Mouse (Mus musculus): ENCODE results near the gene AI464131. TPM values are rescaled to one million over a fixed set of nuclear protein-coding genes. Genes with fewer than 3 reads are reported as not detected.

The AI464131 gene
- polyA plus RNA-seq, 1 experiment = 24.8 TPM

DNA sequence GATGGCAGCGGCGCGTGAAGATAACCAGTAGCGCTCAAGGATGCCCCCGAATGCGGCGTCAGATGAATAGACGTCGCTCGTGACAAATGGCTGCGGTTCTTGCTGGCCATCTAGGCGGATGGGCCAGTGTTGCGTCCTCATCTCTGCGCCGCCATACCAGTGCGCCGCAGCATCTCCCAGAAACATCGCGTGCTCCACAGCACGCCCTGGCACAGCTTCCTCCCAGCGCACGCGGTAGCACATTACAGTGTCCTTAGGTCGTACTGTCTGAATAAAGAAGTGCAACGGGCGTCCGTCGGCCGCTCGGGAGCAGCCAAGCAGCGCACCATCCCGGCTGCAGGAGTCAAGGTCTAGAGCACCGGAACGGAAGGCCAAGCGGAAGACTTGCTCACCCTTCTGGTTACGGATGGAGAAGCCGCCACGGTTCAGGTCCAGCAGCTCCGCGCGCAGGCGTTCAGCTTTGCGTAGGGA is 3.9 kb downstream of the AI464131 start:
- H3K4me1 ChIP-seq (ENCODE audit: control insufficient read depth, insufficient read depth, low read length) = no peaks in the 10 kb centered on the region
- TF ChIP-seq POLR2A (IDR thresholded peaks at IDR 0.05; ENCODE audit: extremely low read depth, insufficient read depth, low read length) (no peak), CTCF (IDR thresholded peaks at IDR 0.05; ENCODE audit: extremely low read depth, insufficient read depth, low read length) (no peak)
- no peak overlapping the region for H3K27ac ChIP-seq (ENCODE audit: insufficient read depth, low read length)
- no peak overlapping the region for H3K4me3 ChIP-seq (ENCODE audit: insufficient read depth, low read length)

DNA sequence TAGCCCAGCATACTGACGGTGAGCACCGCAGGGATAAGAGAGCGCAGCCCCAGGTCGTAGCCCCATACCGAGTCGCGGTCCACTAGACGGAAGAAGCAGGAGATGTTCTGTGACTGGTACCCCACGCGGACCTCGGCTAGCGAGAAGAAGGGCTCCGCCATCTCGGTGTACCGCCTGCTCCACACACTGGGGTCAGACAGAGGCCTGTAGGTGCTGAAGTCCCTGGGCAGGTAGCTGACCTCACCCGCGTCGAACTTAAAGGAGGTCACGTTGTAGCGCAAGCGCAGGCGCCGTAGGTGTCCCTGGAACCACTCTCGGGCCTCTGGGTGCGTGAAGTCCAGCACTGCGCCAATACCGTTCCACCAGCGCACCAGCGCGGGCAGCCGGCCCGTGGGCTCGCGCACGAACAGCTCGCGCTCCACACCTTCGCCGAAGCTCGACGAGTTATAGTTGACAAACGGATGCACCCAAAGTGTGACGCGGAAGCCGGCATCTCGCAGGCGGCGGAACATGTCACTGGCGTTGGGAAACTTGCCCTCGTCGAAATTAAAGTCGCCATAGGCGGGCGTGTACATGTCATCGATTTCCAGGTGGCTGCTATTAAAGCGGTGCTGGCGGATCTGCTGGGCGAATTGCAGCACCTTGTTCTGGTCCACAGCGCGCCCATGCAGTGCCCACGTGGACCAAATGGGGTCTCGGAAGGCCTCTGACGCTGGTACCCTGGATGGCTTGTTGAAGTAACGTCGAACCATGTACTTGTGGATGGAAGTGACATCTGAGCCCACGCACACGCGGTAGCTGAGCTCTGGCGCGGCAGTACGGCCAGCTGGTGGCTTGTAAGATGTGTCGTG is 4.7 kb downstream of the AI464131 start:
- TF ChIP-seq CTCF (IDR thresholded peaks at IDR 0.05; ENCODE audit: extremely low read depth, insufficient read depth, low read length) = no peak
- no peak for TF ChIP-seq POLR2A (IDR thresholded peaks at IDR 0.05; ENCODE audit: extremely low read depth, insufficient read depth, low read length)
- no peak overlapping the region for H3K27ac ChIP-seq (ENCODE audit: insufficient read depth, low read length)
- no peak overlapping the region for H3K4me3 ChIP-seq (ENCODE audit: insufficient read depth, low read length)
- H3K4me1 ChIP-seq (ENCODE audit: control insufficient read depth, insufficient read depth, low read length) = no peaks in the 10 kb centered on the region

DNA sequence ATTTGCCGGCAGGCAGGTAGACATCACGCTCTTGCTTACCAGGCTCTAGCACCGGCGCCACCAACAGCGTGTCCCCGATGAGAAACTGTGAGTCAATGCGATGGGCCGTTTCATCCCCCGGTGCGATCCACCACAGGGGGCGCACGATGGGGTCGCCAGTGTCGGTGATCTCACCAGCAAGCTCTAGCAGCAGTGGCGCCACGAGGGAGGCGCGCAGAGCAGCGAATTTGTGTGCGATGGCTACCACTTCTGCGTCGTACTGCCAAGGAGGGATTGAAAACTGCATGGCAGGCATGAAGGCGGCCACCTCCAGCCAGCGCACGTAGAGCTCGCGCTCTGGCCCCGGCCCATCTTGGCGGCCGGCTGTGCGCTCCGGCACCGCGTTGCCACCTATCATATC is 5.3 kb downstream of the AI464131 start:
- no peak overlapping the region for H3K27ac ChIP-seq (ENCODE audit: insufficient read depth, low read length)
- no peak overlapping the region for H3K4me3 ChIP-seq (ENCODE audit: insufficient read depth, low read length)
- no peak for TF ChIP-seq POLR2A (IDR thresholded peaks at IDR 0.05; ENCODE audit: extremely low read depth, insufficient read depth, low read length)
- 0 out of 2 replicates have a peak, but pooled peaks have one; percentile 2 for TF ChIP-seq CTCF (IDR thresholded peaks at IDR 0.05; ENCODE audit: extremely low read depth, insufficient read depth, low read length)

DNA sequence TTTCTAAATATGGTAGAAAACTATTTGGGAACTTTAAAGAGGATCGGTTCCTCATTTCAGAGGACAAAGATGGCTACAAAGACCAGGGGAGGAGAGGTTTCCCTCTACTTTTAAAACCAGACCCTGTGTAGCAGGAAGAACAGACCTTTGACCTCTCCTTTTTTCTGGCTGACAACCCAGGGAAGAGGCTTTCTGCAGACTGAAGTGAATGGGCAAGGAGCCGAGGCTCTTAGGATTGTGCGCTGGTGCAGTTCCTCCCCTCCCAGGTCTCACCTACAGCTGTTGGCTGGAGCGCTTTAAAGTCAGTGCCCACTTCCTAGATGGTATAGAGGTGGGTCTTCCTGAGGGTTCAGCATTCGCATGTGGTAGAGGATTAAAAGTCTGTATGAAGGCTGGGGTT is 5.8 kb downstream of the AI464131 start:
- Histone ChIP-seq H3K4me3 (ENCODE audit: insufficient read depth, low read length) (no peak overlapping the region), H3K4me1 (ENCODE audit: control insufficient read depth, insufficient read depth, low read length) (no peaks in the 10 kb centered on the region), H3K27ac (ENCODE audit: insufficient read depth, low read length) (no peak overlapping the region)
- TF ChIP-seq CTCF (IDR thresholded peaks at IDR 0.05; ENCODE audit: extremely low read depth, insufficient read depth, low read length) (no peak), POLR2A (IDR thresholded peaks at IDR 0.05; ENCODE audit: extremely low read depth, insufficient read depth, low read length) (no peak)

More for the DNA sequence above, 5.3 kb downstream of the AI464131 start:
- H3K4me1 ChIP-seq (ENCODE audit: control insufficient read depth, insufficient read depth, low read length) = no peaks in the 10 kb centered on the region

DNA sequence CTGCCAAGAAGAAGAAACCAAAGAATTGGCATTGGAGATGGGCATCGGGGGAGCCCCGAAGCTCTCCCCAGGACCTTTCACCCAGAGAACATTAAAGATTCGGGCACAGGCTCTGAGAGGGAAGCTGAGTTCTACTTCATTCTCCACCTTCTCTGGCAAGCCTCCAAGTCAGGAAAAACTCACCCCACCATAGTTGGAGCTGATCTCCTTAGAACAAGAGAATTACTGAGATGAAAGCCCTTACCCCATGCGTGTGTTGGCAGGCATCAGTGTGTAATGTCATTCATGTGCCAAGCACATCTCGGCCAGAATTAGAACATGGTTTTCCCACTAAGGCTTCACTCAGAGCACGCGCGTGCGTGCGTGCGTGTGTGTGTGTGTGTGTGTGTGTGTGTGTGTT is 7.0 kb downstream of the AI464131 start:
- no peak overlapping the region for H3K4me3 ChIP-seq (ENCODE audit: insufficient read depth, low read length)
- no peak for TF ChIP-seq CTCF (IDR thresholded peaks at IDR 0.05; ENCODE audit: extremely low read depth, insufficient read depth, low read length)
- no peak for TF ChIP-seq POLR2A (IDR thresholded peaks at IDR 0.05; ENCODE audit: extremely low read depth, insufficient read depth, low read length)
- no peak overlapping the region for H3K27ac ChIP-seq (ENCODE audit: insufficient read depth, low read length)
- no peaks in the 10 kb centered on the region for H3K4me1 ChIP-seq (ENCODE audit: control insufficient read depth, insufficient read depth, low read length)

DNA sequence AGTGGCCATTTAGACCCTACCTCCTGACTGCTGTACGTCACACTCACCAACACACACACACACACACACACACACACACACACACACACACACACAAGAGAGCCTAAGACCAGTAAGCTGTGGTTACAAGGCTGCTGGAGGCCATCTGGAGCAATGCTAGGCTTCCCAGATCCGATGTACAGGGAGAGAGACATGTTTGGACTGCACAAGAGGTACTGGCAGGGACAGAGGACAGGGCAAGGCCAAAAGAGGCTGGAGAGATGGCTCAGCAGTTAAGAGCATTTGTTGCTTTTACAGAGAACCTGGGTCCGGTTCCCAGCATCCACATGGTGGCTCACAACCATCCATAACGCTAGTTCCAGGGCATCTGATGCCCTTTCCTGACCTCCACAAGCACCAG is 7.8 kb downstream of the AI464131 start:
- TF ChIP-seq CTCF (IDR thresholded peaks at IDR 0.05; ENCODE audit: extremely low read depth, insufficient read depth, low read length) (no peak), POLR2A (IDR thresholded peaks at IDR 0.05; ENCODE audit: extremely low read depth, insufficient read depth, low read length) (no peak)
- H3K27ac ChIP-seq (ENCODE audit: insufficient read depth, low read length) = no peak overlapping the region

DNA sequence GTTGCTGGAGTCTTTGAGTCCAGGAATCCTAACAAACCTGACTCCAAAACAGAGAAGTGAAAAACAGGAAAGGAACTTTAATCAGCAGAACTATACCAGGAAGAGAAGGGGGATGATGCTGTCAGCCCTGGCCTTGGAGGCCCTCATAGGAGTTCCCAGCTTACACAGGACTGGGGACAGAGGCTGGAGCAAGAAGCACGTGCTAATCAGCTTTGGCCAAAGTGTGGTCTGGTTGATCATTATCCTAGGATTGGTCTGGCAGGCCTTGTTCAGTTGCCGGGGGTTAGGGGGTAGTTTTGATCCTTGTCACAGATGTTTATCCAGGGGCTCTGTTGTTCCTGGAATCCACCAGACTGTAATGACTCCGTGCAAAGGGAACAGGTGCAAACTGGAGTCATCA is 8.5 kb downstream of the AI464131 start:
- no peak overlapping the region for H3K27ac ChIP-seq (ENCODE audit: insufficient read depth, low read length)
- TF ChIP-seq CTCF (IDR thresholded peaks at IDR 0.05; ENCODE audit: extremely low read depth, insufficient read depth, low read length) (no peak), POLR2A (IDR thresholded peaks at IDR 0.05; ENCODE audit: extremely low read depth, insufficient read depth, low read length) (no peak)

More for the DNA sequence above, 7.8 kb downstream of the AI464131 start:
- no peaks in the 10 kb centered on the region for H3K4me1 ChIP-seq (ENCODE audit: control insufficient read depth, insufficient read depth, low read length)
- H3K4me3 ChIP-seq (ENCODE audit: insufficient read depth, low read length) = no peak overlapping the region

DNA sequence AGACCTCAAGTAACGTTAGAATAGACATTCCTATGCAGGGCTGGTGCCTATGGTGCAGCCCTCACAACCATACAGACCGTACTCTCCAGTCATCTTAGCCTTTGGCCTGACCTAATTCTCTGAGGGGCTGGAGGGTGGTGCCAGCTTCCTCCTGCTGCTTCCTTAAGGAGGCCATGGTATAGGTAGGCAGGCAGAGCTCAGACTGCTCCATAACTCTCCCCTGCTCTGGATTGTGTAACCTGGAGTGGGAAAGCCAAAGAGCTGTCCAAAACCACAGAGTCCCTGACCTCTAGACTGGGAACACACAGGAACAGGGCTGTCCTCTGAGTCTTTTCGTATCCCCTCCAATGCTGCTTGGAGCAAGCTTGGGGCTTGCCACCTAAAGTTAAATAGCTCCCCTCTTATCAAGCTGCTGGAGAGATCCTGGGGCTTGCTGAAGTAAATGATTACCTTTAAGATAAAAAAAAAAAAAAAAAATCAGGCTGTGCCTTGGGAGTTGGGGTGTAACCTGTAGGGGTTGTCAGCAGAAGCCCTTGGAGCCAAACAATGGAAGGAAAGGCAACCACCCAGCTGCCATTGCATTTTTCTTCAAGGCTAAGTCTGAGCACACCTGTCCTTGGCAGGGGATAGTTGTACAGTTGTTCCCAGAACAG is 9.3 kb downstream of the AI464131 start:
- H3K4me1 ChIP-seq (ENCODE audit: control insufficient read depth, insufficient read depth, low read length) = no peaks in the 10 kb centered on the region
- H3K27ac ChIP-seq (ENCODE audit: insufficient read depth, low read length) = no peak overlapping the region
- H3K4me3 ChIP-seq (ENCODE audit: insufficient read depth, low read length) = no peak overlapping the region
- TF ChIP-seq CTCF (IDR thresholded peaks at IDR 0.05; ENCODE audit: extremely low read depth, insufficient read depth, low read length) (no peak), POLR2A (IDR thresholded peaks at IDR 0.05; ENCODE audit: extremely low read depth, insufficient read depth, low read length) (no peak)

More for the DNA sequence above, 8.5 kb downstream of the AI464131 start:
- H3K4me3 ChIP-seq (ENCODE audit: insufficient read depth, low read length) = no peak overlapping the region
- no peaks in the 10 kb centered on the region for H3K4me1 ChIP-seq (ENCODE audit: control insufficient read depth, insufficient read depth, low read length)

DNA sequence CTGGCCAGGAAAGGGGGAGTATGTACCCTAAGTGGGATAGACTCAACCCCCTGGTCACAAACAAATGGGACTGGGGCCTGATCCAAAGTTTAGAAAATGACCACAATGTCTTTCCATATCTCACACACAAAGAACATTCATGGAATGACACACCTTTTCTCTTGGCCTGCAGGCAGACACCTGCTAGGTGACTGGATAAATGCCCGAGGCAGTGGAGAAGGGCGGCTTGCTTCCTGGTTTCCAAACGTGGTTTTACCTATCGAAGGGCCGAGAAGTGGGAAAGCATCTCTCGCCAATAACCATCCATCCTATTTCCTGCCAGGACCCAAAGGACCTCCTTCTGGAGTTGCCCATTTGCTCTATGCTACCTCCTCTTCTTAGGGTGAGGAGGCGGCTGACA is 9.9 kb downstream of the AI464131 start:
- Histone ChIP-seq H3K27ac (ENCODE audit: insufficient read depth, low read length) (no peak overlapping the region), H3K4me1 (ENCODE audit: control insufficient read depth, insufficient read depth, low read length) (no peaks in the 10 kb centered on the region), H3K4me3 (ENCODE audit: insufficient read depth, low read length) (no peak overlapping the region)
- TF ChIP-seq POLR2A (IDR thresholded peaks at IDR 0.05; ENCODE audit: extremely low read depth, insufficient read depth, low read length) = no peak
- no peak for TF ChIP-seq CTCF (IDR thresholded peaks at IDR 0.05; ENCODE audit: extremely low read depth, insufficient read depth, low read length)

All from cortical plate, adult 2 months (tissue).